Mouse (Mus musculus): Measurements from ENCODE around the gene Slc36a3.

GRCm38 (mm10) chr11:55133204-55133603 lies 18.3 kb downstream of the Slc36a3 start:
- TF ChIP-seq CTCF (IDR thresholded peaks at IDR 0.05; ENCODE audit: low read depth): no peak
- no peak for TF ChIP-seq EP300 (IDR thresholded peaks at IDR 0.05; ENCODE audit: low read depth)
